Mouse (Mus musculus) stomach, embryonic 14.5 days (tissue): ENCODE results near the gene Tmem39b. TPM values are rescaled to one million over a fixed set of nuclear protein-coding genes. Genes with fewer than 3 reads are reported as not detected.
"Not testable (repeated sequence)": the region's sequence is repeated elsewhere in the genome, so short reads cannot be mapped to it uniquely, and the experiment has no call there.

Experiments
- ATAC-seq: fragments of 200-750 bp; cut with Nextera tagmentation; 2 replicates; pipeline ENCODE4 v1.8.0; 2017; ENCODE audit warnings: low read depth, moderate TSS enrichment; ENCODE audit not compliant: insufficient number of reproducible peaks, insufficient read depth, low FRiP score
- H3K27ac ChIP-seq: fragments of 300-500 bp; sonication (generic); 2 replicates; pipeline ENCODE4 v1.5.1; 2014; ENCODE audit warnings: mild to moderate bottlenecking, low read length, moderate library complexity, mixed read lengths
- H3K27me3 ChIP-seq: fragments of 300-500 bp; sonication (generic); 2 replicates; pipeline ENCODE4 v1.6.1; 2014; ENCODE audit warnings: low read length, control low read depth, mixed read lengths; ENCODE audit not compliant: control insufficient read depth, insufficient read depth
- H3K36me3 ChIP-seq: fragments of 300-500 bp; sonication (generic); 2 replicates; pipeline ENCODE4 v1.6.1; 2014; ENCODE audit warnings: mild to moderate bottlenecking, control low read depth, low read length, moderate library complexity, mixed read lengths; ENCODE audit not compliant: control insufficient read depth, insufficient read depth
- H3K4me1 ChIP-seq: fragments of 300-500 bp; sonication (generic); 2 replicates; pipeline ENCODE4 v1.6.1; 2014; ENCODE audit warnings: low read length, control low read depth, mixed read lengths; ENCODE audit not compliant: control insufficient read depth, insufficient read depth
- H3K4me2 ChIP-seq: fragments of 300-500 bp; sonication (generic); replicated peaks from 2 replicates; pipeline ENCODE4 v1.6.1; 2014; ENCODE audit warnings: low read depth, low read length, control low read depth
- H3K4me3 ChIP-seq: fragments of 300-500 bp; sonication (generic); 2 replicates; pipeline ENCODE4 v1.5.1; 2014; ENCODE audit warnings: low read depth, low read length, control low read depth
- H3K9ac ChIP-seq: fragments of 300-500 bp; sonication (generic); replicated peaks from 2 replicates; pipeline ENCODE4 v1.6.1; 2014; ENCODE audit warnings: low read depth, mild to moderate bottlenecking, control low read depth, low read length, moderate library complexity, mixed read lengths
- H3K9me3 ChIP-seq: fragments of 300-500 bp; sonication (generic); 2 replicates; pipeline ENCODE4 v1.6.1; 2016; ENCODE audit warnings: low read depth, low read length, control low read depth; ENCODE audit not compliant: control insufficient read depth
- whole genome bisulfite sequencing: fragments of 180-500 bp; shearing (Covaris S2); extraction: QIAGEN DNeasy Blood & Tissue Kit; methylation state at CpG from one replicate; pipeline ENCODE4 v1.1.7; 2014; 5-methylcytosine and 5-hydroxymethylcytosine counted together
- polyA plus RNA-seq: library from polyadenylated mRNA; unstranded; fragments of >200 nt; fragmentation: Nextera tagmentation; extraction: Ambion mirVana; gene quantifications from 2 replicates; pipeline ENCODE4 v1.2.1, GENCODE M21; 2014

Tmem39b gene
- polyA plus RNA-seq, 1 experiment from 2014 or later: 27.6 TPM

GRCm38 (mm10) chr4:129736173-129736572, 39.5 kb upstream of the Tmem39b start:
- 75% methylated on average over 1 of the region's 1 CpGs for WGBS
- Histone ChIP-seq H3K27ac (no peak overlapping the region), H3K27me3 (no peaks in the 10 kb centered on the region)

GRCm38 (mm10) chr4:129735485-129735884, 38.8 kb upstream of the Tmem39b start:
- WGBS: 96% methylated on average over 3 of the region's 4 CpGs
- ATAC-seq, H3K27ac ChIP-seq: not testable (repeated sequence)

More at GRCm38 (mm10) chr4:129736173-129736572, 39.5 kb upstream of the Tmem39b start:
- no peak for ATAC-seq
- no peak overlapping the region for H3K9ac ChIP-seq
- H3K9me3 ChIP-seq: no peaks in the 10 kb centered on the region
- peaks cover 16% of the 10 kb centered on the region for H3K4me1 ChIP-seq
- no peak overlapping the region for H3K4me2 ChIP-seq
- H3K36me3 ChIP-seq: peaks cover 4% of the 10 kb centered on the region; the same call in 1 of the 2 replicates
- H3K4me3 ChIP-seq: no peak overlapping the region

GRCm38 (mm10) chr4:129731423-129731822, 34.8 kb upstream of the Tmem39b start:
- Histone ChIP-seq H3K27ac (no peak overlapping the region), H3K27me3 (no peaks in the 10 kb centered on the region), H3K4me1 (0 out of 2 replicates have a peak, but pooled peaks cover 3% of the 10 kb centered on the region), H3K4me3 (no peak overlapping the region), H3K9ac (no peak overlapping the region), H3K4me2 (no peak overlapping the region), H3K9me3 (no peaks in the 10 kb centered on the region), H3K36me3 (peaks cover 34% of the 10 kb centered on the region)
- WGBS: 89% methylated on average over 5 of the region's 5 CpGs
- no peak for ATAC-seq

More at GRCm38 (mm10) chr4:129735485-129735884, 38.8 kb upstream of the Tmem39b start:
- peaks cover 16% of the 10 kb centered on the region for H3K4me1 ChIP-seq
- H3K27me3 ChIP-seq, H3K4me3 ChIP-seq, H3K36me3 ChIP-seq, H3K4me2 ChIP-seq, H3K9ac ChIP-seq, H3K9me3 ChIP-seq: not testable (repeated sequence)

GRCm38 (mm10) chr4:129716310-129716709, 19.7 kb upstream of the Tmem39b start:
- no peak overlapping the region for H3K4me2 ChIP-seq
- WGBS: 90% methylated on average over 9 of the region's 9 CpGs
- no peak overlapping the region for H3K27ac ChIP-seq
- H3K27me3 ChIP-seq: no peaks in the 10 kb centered on the region
- no peak for ATAC-seq
- no peak overlapping the region for H3K9ac ChIP-seq
- H3K9me3 ChIP-seq: no peaks in the 10 kb centered on the region
- peaks cover 83% of the 10 kb centered on the region for H3K36me3 ChIP-seq
- H3K4me1 ChIP-seq: no peaks in the 10 kb centered on the region
- H3K4me3 ChIP-seq: no peak overlapping the region

GRCm38 (mm10) chr4:129709486-129710129, 13.0 kb upstream of the Tmem39b start:
- ATAC-seq: no peak
- Histone ChIP-seq H3K4me1 (no peaks in the 10 kb centered on the region), H3K4me3 (no peak overlapping the region), H3K36me3 (peaks cover 79% of the 10 kb centered on the region), H3K27ac (no peak overlapping the region), H3K4me2 (no peak overlapping the region), H3K9me3 (no peaks in the 10 kb centered on the region), H3K9ac (no peak overlapping the region), H3K27me3 (no peaks in the 10 kb centered on the region)
- 81% methylated on average over 8 of the region's 8 CpGs for WGBS

GRCm38 (mm10) chr4:129706750-129707149, 10.1 kb upstream of the Tmem39b start:
- H3K9me3 ChIP-seq: no peaks in the 10 kb centered on the region
- H3K27ac ChIP-seq: no peak overlapping the region
- ATAC-seq: no peak
- peaks cover 18% of the 10 kb centered on the region for H3K4me1 ChIP-seq
- H3K27me3 ChIP-seq: no peaks in the 10 kb centered on the region
- peaks cover 72% of the 10 kb centered on the region for H3K36me3 ChIP-seq
- no peak overlapping the region for H3K4me3 ChIP-seq
- H3K9ac ChIP-seq: no peak overlapping the region
- WGBS: 81% methylated on average over 3 of the region's 3 CpGs
- no peak overlapping the region for H3K4me2 ChIP-seq

GRCm38 (mm10) chr4:129702454-129702853, 5.8 kb upstream of the Tmem39b start:
- Histone ChIP-seq H3K36me3 (peaks cover 37% of the 10 kb centered on the region), H3K27me3 (no peaks in the 10 kb centered on the region), H3K27ac (peak overlapping the region; percentile 84), H3K4me1 (peaks cover 21% of the 10 kb centered on the region), H3K9me3 (no peaks in the 10 kb centered on the region), H3K4me2 (no peak overlapping the region), H3K4me3 (no peak overlapping the region), H3K9ac (no peak overlapping the region)
- peak; percentile 88; the same call in 1 of the 2 replicates for ATAC-seq
- 19% methylated on average over 11 of the region's 11 CpGs for WGBS

- peak; percentile 43; the same call in 1 of the 2 replicates for ATAC-seq
- WGBS: 46% methylated on average over 17 of the region's 17 CpGs
- Histone ChIP-seq H3K9me3 (no peaks in the 10 kb centered on the region), H3K4me2 (no peak overlapping the region), H3K4me3 (no peak overlapping the region), H3K4me1 (peaks cover 25% of the 10 kb centered on the region), H3K9ac (no peak overlapping the region), H3K27me3 (no peaks in the 10 kb centered on the region), H3K36me3 (peaks cover 35% of the 10 kb centered on the region), H3K27ac (peak overlapping the region; percentile 84)
These were observed 5.1 kb upstream of the Tmem39b start for GRCm38 (mm10) chr4:129701503-129702377.
